Mouse (Mus musculus) small intestine, adult 2 months (tissue): ENCODE measurements around the gene Gm10160.

Source experiments
- CTCF ChIP-seq: fragments of 200-500 bp; IDR thresholded peaks from 2 replicates; pipeline ENCODE4 v1.5.1; 2012; ENCODE audit warnings: low read depth, mild to moderate bottlenecking, control low read depth, inconsistent platforms, low read length, moderate library complexity, mixed read lengths; ENCODE audit not compliant: insufficient replicate concordance, insufficient read length; ENCODE audit errors: extremely low read depth
- POLR2A ChIP-seq: fragments of 200-500 bp; IDR thresholded peaks from 2 replicates; pipeline ENCODE4 v1.6.1; 2012; ENCODE audit warnings: low read depth, mild to moderate bottlenecking, control low read depth, inconsistent platforms, low read length, moderate library complexity

- TF ChIP-seq CTCF (no peak), POLR2A (no peak)
These were observed 13.5 kb downstream of the Gm10160 start for GRCm38 (mm10) chr7:81842141-81842540.
